Mouse (Mus musculus) urinary bladder, adult 18-20 months (tissue): ENCODE measurements around the gene Ythdf2.

Experiments
- DNase-seq, 2 experiments: peaks; one replicate each; pipeline ENCODE4 v3.0.0; 2022; ENCODE audit warnings: low spot score in 2 of 2, mixed read lengths in 2 of 2

Gene Ythdf2

DNA sequence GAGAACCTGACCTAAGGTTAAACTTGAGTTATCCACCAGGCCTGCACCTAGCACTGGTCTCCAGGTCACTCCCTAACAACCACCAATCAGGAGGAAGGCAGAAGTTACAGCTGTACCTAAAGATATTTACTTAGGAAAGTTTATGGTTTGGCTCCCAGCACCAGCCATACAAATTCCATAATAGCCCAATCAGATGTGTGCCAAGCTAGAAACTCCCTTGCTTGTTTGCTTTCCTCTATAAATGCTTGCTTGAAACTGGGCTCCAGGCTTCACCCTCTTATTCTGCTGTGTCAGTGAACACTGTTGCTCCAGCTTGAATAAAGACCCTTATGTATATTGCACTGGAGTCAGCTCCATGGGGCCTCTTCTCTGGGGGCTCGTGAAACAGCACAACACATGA, 60.4 kb downstream of the Ythdf2 start:
- DNase-seq, result no peak

DNA sequence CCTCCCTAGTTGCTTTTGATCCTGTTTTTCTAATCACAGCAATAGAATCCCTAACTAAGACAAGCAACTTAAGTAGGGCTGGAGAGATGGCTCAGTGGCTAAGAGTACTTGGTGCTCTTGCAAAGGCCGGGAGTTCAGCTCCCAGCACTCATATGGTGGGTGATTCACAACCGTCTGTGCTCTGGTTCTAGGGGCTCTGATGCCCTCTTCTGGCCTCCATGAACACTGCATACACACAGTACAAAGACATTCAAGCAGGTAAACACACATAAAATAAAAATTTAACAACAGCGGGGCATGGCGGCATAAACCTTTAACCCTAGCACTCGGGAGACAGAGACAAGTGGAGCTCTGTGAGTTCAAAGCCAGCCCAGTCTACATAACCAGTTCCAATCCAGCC, 65.9 kb downstream of the Ythdf2 start:
- DNase-seq, result no peak

DNA sequence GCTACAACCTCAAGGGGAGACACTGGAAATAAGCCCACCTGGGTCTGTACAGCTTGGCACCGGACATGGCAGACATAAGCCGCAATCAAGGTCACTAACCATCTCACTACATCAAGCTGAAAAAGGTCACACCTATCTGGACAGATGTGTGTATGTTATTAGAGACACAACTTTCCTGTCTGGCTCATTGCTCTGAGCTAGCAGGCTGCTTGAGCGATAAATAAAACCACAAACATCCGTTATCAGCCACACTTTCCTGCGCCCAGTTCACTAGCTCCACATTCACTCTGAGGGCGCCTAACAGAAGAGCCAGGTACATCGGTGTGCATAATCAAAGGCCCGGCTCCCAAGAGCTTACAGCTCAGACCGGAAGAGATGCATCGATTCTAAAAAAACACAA, 67.0 kb downstream of the Ythdf2 start:
- no peak for DNase-seq

DNA sequence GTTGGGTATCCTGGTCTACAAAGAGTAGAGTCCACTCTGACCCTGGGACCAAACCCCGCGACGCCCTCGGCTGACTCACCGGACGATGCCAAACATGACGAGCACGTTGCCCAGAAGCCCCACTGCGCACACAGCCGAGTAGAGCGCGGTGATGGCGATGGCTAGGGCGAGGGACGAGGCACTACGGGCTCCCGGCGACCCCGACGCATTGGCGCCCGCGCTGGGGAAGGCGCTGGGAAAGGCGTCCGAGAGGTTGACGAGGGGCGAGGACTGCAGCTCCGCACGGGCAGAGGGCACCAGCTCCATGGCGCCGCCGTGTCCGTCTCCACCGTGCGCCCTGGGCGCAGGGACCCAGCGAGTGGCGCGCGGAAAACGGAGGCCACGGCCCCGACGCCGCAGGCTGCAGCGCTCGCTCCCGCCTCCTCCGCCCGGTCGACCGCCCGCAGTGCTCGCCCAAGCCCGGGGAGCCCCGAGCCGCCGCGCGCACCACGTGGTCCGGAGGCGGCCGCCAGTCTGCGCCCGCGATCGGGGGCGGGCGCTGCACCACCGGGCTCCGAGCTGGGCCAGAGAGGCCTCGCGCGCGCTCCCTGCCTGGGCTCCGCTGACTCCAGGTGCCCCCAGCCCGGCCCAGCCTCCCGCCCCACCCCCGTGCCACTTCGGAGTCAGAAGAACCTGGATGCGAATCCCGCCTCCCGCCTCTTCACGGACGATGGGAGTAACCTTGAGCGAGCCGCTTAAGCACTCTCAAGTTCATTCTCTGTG, 67.8 kb downstream of the Ythdf2 start, which contains the start of gene Oprd1:
TSS of gene Oprd1 (minus strand) at position 407 of the 762 bp plus-strand sequence.
- DNase-seq, result peak in 1 of 2 experiments; percentile 22

DNA sequence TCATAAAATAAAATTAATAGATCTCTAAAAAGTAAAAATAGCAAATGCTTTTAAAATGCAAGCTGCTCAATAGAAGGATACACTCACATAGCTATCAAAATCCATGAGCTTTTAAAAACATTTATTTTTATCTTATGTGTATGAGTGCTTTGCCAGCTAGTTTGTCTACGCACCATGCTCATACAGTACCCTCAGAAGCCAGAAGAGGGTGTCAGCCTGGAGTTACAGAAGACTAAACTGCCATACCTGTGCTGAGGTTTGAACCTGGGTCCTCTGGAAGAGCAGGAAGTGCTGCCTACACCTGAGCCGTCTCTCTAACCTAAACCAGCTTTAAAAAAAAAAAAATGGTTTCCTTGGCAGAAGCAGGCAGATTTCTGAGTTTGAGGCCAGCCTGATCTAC, 73.5 kb downstream of the Ythdf2 start:
- DNase-seq, result no peak

DNA sequence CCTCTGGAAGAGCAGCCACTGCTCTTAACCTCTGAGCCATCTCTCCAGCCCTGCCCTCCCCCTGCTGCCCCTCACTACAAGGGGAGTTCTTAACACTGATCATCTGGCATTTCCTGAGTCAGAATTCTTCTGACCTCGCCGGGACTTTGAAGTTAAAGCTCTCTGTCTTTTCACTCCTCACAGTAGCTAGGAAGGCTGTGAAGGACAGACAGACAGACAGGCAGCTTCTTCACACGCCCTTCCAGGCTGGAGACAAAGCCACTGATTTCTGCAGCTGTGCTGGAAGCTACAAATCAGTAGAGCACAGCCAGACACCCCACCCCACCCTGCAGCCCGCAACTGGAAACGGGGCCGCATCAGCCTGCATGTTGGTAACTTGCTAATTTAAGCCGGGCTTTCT, 75.1 kb downstream of the Ythdf2 start:
- no peak for DNase-seq
